Mouse (Mus musculus) olfactory bulb, adult 2 months (tissue): ENCODE results near the gene Cacybp.

Experiments used
- CTCF ChIP-seq: fragments of 200-500 bp; IDR thresholded peaks from 2 replicates; pipeline ENCODE4 v1.5.1; 2012; ENCODE audit warnings: low read depth, mild to moderate bottlenecking, low read length, moderate library complexity; ENCODE audit not compliant: insufficient read depth
- POLR2A ChIP-seq: fragments of 200-500 bp; IDR thresholded peaks from 2 replicates; pipeline ENCODE4 v1.6.1; 2012; ENCODE audit warnings: mild to moderate bottlenecking, low read depth, low read length, moderate library complexity; ENCODE audit not compliant: insufficient read depth

DNA sequence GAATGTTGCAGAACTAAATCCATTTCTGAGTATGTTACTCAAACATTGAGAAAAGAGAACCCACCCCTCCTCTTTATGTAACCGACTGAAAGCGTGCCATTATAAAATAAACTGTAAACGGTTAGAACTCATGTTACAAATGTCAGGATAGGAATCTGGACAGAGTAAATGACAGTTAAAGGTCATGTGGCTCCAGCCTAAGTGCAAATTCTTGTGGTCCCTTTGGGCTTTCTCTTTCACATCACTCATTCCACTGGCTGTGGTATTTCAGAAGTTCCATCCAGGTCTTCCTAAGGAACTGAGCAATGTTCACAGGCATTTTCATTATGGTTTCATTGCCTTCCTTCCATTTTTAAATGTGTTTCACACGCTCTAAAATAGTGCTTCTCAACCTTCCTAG lies 49.7 kb upstream of the Cacybp start:
- TF ChIP-seq CTCF (no peak), POLR2A (no peak)
